Comparison of ENCODE assay signal across 8 mouse cellular contexts in the genomic region with DNA sequence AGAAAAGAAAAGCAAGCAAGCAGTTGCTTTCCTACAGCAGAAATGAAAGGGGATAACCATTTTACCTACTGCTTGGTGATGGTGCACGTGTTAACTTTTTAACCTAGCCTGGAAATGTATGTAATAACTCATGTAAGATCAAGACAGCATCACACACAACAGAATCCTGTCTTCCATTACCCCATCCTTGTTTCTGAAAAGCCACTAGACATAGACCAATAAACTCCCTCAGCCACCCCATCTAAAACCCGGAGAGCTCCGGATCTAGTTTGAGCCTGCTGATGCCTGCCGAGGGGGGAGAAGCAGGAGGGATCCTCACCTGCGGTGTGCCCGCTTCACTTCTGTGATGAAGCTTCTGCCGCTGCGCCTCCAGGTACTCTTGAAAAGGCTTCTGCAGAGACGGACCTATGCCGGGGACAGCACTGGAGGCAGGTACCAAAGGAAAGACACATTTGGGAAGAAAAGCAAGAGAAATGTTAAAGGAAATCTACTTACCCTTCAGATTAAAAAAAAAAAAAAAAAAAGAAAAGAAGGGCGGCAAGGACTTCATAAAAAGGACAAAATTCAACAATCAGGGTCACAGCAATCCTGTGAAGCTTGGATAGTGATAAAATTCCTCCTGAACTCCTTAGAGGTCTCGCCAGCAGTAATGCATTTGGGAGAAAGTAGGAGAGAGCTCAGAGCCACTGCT. TPM values are rescaled to one million over a fixed set of nuclear protein-coding genes. Genes with fewer than 3 reads are reported as not detected.
DNase-seq lines count a peak whose midpoint lies in the region; ATAC-seq and TF ChIP-seq lines count a peak whose summit lies in the region.

No protein-coding gene starts in this region.

- H3K4me3 ChIP-seq in left cerebral cortex, adult 2 months, result peak overlapping the region; percentile 19; the same call in 1 of the 2 replicates
- peak overlapping the region; percentile 28 for H3K4me3 ChIP-seq in embryonic facial prominence, embryonic 12.5 days
- H3K4me3 ChIP-seq in kidney, adult 2 months (ENCODE audit: insufficient read depth, low read depth, low read length), result peak overlapping the region; percentile 71
- peak overlapping the region; percentile 97 for H3K4me3 ChIP-seq in macrophage (ENCODE audit: inconsistent target)

- peak; percentile 35; the same call in 1 of the 2 replicates for ATAC-seq in embryonic facial prominence, embryonic 12.5 days (ENCODE audit: insufficient number of reproducible peaks, insufficient read depth, low FRiP score, low TSS enrichment)

- peak overlapping the region; percentile 10; the same call in 1 of the 2 replicates for H3K9ac ChIP-seq in embryonic facial prominence, embryonic 12.5 days

- H3K79me2 ChIP-seq in macrophage (ENCODE audit: inconsistent target), result peaks cover 53% of the 10 kb centered on the region

- peaks cover 15% of the 10 kb centered on the region for H3K4me1 ChIP-seq in embryonic facial prominence, embryonic 12.5 days
- H3K4me1 ChIP-seq in kidney, adult 2 months (ENCODE audit: control insufficient read depth, insufficient read depth, low read length), result peaks cover 18% of the 10 kb centered on the region

- no peak for TF ChIP-seq CTCF in left cerebral cortex, adult 2 months (IDR thresholded peaks at IDR 0.05)
- TF ChIP-seq CTCF in kidney, adult 2 months (conservative IDR thresholded peaks at IDR 0.05; ENCODE audit: insufficient read depth, insufficient read length, low read depth, low read length), result no peak

- no peak for TF ChIP-seq POLR2A in kidney, adult 2 months (IDR thresholded peaks at IDR 0.05; ENCODE audit: low read depth, low read length)

- H3K27me3 ChIP-seq in embryonic facial prominence, embryonic 12.5 days, result no peaks in the 10 kb centered on the region
- no peaks in the 10 kb centered on the region for H3K27me3 ChIP-seq in kidney, adult 2 months (replicated peaks; ENCODE audit: control insufficient read depth, insufficient read depth, low read length)

- intact Hi-C loops in left cerebral cortex, adult 2 months (cut with DNase I), result no loop called here

- no peaks in the 10 kb centered on the region for H3K36me3 ChIP-seq in embryonic facial prominence, embryonic 12.5 days
- no peaks in the 10 kb centered on the region for H3K36me3 ChIP-seq in kidney, adult 2 months (ENCODE audit: control insufficient read depth, insufficient read depth, low read length)
- no peaks in the 10 kb centered on the region for H3K36me3 ChIP-seq in macrophage (ENCODE audit: inconsistent target)

- peak overlapping the region; percentile 53 for H3K4me2 ChIP-seq in embryonic facial prominence, embryonic 12.5 days (replicated peaks)

- 19% methylated on average over 12 of the region's 12 CpGs for WGBS in embryonic facial prominence, embryonic 12.5 days
- WGBS in kidney, adult 2 months, result 6% methylated on average over 12 of the region's 12 CpGs
- WGBS in macrophage (ENCODE audit: missing documents), result 2% methylated on average over 10 of the region's 12 CpGs

- DNase-seq in left cerebral cortex, adult 2 months (ENCODE audit: extremely low spot score in 1 of 2, low spot score in 2 of 2), result no peak
- no peak for DNase-seq in left cerebral cortex, adult 18-20 months (ENCODE audit: low spot score in 2 of 2)
- peak; percentile 59 for DNase-seq in kidney, adult 2 months
- DNase-seq in thymus, postnatal 10 days (ENCODE audit: low spot score in 2 of 2), result peak; percentile 43 to 61
- DNase-seq in right cerebral cortex, adult 2 months (ENCODE audit: low spot score in 2 of 2), result no peak
- DNase-seq in embryo, embryonic 10 days (ENCODE audit: low spot score), result no peak

- H3K9me3 ChIP-seq in embryonic facial prominence, embryonic 12.5 days, result no peaks in the 10 kb centered on the region

- H3K27ac ChIP-seq in left cerebral cortex, adult 2 months, result no peak overlapping the region
- 0 out of 2 replicates have a peak overlapping the region, but pooled peaks have one; percentile 55 for H3K27ac ChIP-seq in embryonic facial prominence, embryonic 12.5 days
- peak overlapping the region; percentile 96 for H3K27ac ChIP-seq in kidney, adult 2 months (ENCODE audit: insufficient read depth, low read depth, low read length)
- H3K27ac ChIP-seq in macrophage, result peak overlapping the region; percentile 99

RNA-seq across cellular contexts. Expression of a gene that starts 41.5 kb away (rescaled TPM):
- 1 to 10 TPM; 5.3 to 6.8 TPM for total RNA-seq in left cerebral cortex, adult 2 months (2021)
- total RNA-seq in left cerebral cortex, adult 18-20 months (2021), result 1 to 10 TPM; 4.8 to 5.0 TPM
- 11.2 and 14.0 TPM in 2 replicates for polyA plus RNA-seq in embryonic facial prominence, embryonic 12.5 days (2016; fragmentation: Nextera tagmentation; extraction: Ambion mirVana)
- 2.6 and 2.8 TPM in 2 replicates for polyA plus RNA-seq in kidney, adult 2 months (2012; rRNA removed)
- total RNA-seq in macrophage (2018; cell fraction: chromatin; rRNA removed), result 10 to 100 TPM in 4 of 26 experiments, 1 to 10 TPM in 21, under 1 TPM in 1; 0.94 to 14.1 (median 6.1) TPM
- total RNA-seq in macrophage (2018; cell fraction: cytosol; rRNA removed), result 1 to 10 TPM; 1.9 to 6.5 (median 5.2) TPM
- 10 to 100 TPM in 3 of 26 experiments, 1 to 10 TPM in 22, under 1 TPM in 1; 0.81 to 13.4 (median 6.3) TPM for total RNA-seq in macrophage (2018; cell fraction: nucleus; rRNA removed)
- polyA plus RNA-seq in macrophage (2018), result 4.1 to 5.8 TPM (median 4.5 TPM) in 3 replicates

RNA-seq across cellular contexts. Expression of a gene that starts 41.7 kb away (rescaled TPM):
- 10 to 100 TPM; 38.5 to 39.2 TPM for total RNA-seq in left cerebral cortex, adult 2 months (2021)
- 10 to 100 TPM; 35.5 to 36.7 TPM for total RNA-seq in left cerebral cortex, adult 18-20 months (2021)
- 72.7 and 74.9 TPM in 2 replicates for polyA plus RNA-seq in embryonic facial prominence, embryonic 12.5 days (2016; fragmentation: Nextera tagmentation; extraction: Ambion mirVana)
- 6.0 and 7.3 TPM in 2 replicates for polyA plus RNA-seq in kidney, adult 2 months (2012; rRNA removed)
- 10 to 100 TPM; 43.2 to 98.0 (median 75.0) TPM for total RNA-seq in macrophage (2018; cell fraction: chromatin; rRNA removed)
- total RNA-seq in macrophage (2018; cell fraction: cytosol; rRNA removed), result 10 to 100 TPM; 10.8 to 18.2 (median 14.3) TPM
- 10 to 100 TPM; 24.2 to 94.2 (median 46.2) TPM for total RNA-seq in macrophage (2018; cell fraction: nucleus; rRNA removed)
- polyA plus RNA-seq in macrophage (2018), result 14.6 to 22.7 TPM (median 16.3 TPM) in 3 replicates

Comparison
In these comparisons a context has a peak if more than half of its experiments do, and no peak if none do; other contexts are left out.
1. DNase-seq: peak in kidney, adult 2 months (single experiment) and thymus, postnatal 10 days (2 of 2); none in left cerebral cortex, adult 2 months (0 of 2), left cerebral cortex, adult 18-20 months (0 of 2), right cerebral cortex, adult 2 months (0 of 2) and embryo, embryonic 10 days (single experiment).
2. H3K4me3 ChIP-seq: peak in every context shown above with its lines; median percentile 97 in macrophage; 71 in kidney, adult 2 months; 28 in embryonic facial prominence, embryonic 12.5 days; 19 in left cerebral cortex, adult 2 months.